Mouse (Mus musculus): ENCODE data around the gene Abhd17c. TPM values are rescaled to one million over a fixed set of nuclear protein-coding genes. Genes with fewer than 3 reads are reported as not detected.

Gene Abhd17c
- polyA plus RNA-seq, 1 experiment from 2014 or later: 53.0 TPM

DNA sequence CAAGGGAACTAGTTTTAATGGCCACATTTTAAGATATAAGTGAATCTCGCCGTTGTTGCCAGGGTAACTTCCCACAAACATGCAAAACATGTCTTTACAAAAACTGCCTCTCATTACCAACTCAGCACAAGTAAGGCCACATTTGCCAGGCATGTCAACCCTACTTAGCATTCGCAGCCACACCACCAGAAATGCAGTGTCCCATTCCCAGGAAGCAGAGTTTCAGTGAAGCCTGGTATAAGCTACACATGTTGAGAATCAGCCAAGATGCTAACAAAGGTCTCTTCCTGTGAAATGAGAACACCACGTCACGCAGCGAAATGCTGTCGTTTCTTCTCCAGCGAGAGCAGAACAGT, 38.7 kb downstream of the Abhd17c start:
- ATAC-seq (replicated peaks; ENCODE audit: insufficient number of reproducible peaks, low FRiP score, low TSS enrichment, low read depth) (no peak), DNase-seq (ENCODE audit: low spot score) (no peak)
- Histone ChIP-seq H3K9me3 (replicated peaks; ENCODE audit: control insufficient read depth, low read length) (no peaks in the 10 kb centered on the region), H3K27me3 (ENCODE audit: control insufficient read depth, insufficient read depth, low read length) (no peaks in the 10 kb centered on the region), H3K4me3 (ENCODE audit: low read depth, low read length) (no peak overlapping the region), H3K4me2 (ENCODE audit: low read depth, low read length) (no peak overlapping the region), H3K4me1 (ENCODE audit: control insufficient read depth, insufficient read depth, low read length) (no peaks in the 10 kb centered on the region), H3K36me3 (replicated peaks; ENCODE audit: control insufficient read depth, insufficient read depth, low read depth, low read length) (no peaks in the 10 kb centered on the region; the same call in 1 of the 2 replicates), H3K27ac (replicated peaks; ENCODE audit: low read depth, low read length) (no peak overlapping the region), H3K9ac (replicated peaks; ENCODE audit: low read length) (no peak overlapping the region)
- WGBS: 91% methylated on average over 8 of the region's 8 CpGs

DNA sequence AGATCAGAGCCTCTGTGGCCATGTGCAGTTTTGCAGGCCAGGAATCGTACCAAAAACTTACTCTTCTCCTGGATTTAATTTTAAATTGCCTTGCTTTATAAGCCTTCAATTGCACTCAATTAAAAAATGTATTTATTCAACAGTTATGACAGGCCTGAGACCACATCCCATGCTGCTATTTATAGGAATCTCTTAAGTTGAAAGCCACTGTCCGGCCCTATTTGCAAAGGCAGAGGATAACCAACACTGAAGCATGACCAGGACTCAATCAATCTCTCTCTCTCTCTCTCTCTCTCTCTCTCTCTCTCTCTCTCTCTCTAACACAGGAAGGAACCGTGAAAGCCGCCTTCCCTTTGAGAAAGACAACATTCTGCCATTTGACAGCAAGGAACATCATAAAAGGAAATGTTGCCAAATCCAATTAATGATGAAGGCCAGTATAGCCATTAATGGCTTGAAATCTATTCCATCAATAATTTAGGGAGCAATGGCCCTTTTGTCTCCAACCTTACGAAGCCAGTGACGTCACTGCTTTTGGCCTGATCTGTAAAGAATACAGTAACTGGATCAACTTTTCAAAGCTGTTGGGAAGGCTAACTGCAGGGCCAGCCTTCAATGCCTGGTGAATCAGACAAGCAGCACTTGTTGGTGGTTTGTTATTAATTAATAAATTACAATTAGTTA, 39.2 kb downstream of the Abhd17c start:
- no peak overlapping the region for H3K27ac ChIP-seq (replicated peaks; ENCODE audit: low read depth, low read length)
- H3K27me3 ChIP-seq (ENCODE audit: control insufficient read depth, insufficient read depth, low read length): no peaks in the 10 kb centered on the region
- no peak overlapping the region for H3K4me3 ChIP-seq (ENCODE audit: low read depth, low read length)
- no peak overlapping the region for H3K4me2 ChIP-seq (ENCODE audit: low read depth, low read length)
- no peaks in the 10 kb centered on the region; the same call in 1 of the 2 replicates for H3K36me3 ChIP-seq (replicated peaks; ENCODE audit: control insufficient read depth, insufficient read depth, low read depth, low read length)
- no peak overlapping the region for H3K9ac ChIP-seq (replicated peaks; ENCODE audit: low read length)
- no peak for DNase-seq (ENCODE audit: low spot score)
- H3K4me1 ChIP-seq (ENCODE audit: control insufficient read depth, insufficient read depth, low read length): no peaks in the 10 kb centered on the region
- H3K9me3 ChIP-seq (replicated peaks; ENCODE audit: control insufficient read depth, low read length): no peaks in the 10 kb centered on the region
- ATAC-seq (replicated peaks; ENCODE audit: insufficient number of reproducible peaks, low FRiP score, low TSS enrichment, low read depth): no peak
- 88% methylated on average over 6 of the region's 6 CpGs for WGBS

DNA sequence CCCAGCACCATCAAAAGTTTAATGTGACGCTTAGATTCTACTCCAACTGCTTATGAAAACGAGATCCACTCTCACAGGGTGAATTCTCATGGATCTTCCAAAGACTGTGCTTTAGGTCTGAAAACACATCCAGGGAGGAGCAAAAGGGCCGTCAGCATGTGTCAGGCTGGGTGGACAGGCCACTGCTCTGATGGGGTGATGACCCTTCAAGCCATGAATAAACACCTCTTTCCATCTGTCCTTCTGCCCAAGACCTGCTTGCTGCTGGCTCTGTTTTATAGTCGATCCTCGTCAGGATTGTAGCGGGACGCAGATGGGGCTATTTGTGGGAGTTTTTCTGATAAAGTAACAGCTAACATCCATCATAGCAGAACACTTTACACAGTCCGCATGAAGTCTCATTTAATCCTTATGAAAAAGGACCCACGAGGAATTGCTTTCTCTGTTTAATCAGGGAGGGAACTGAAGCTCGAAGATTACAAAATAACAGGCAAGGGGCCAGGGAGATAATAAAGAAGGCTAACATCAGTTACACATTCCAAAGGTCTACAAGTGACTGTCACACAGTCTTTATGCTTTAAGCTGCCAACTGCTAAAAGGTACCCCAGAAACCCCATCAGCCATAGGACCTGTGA, 39.9 kb downstream of the Abhd17c start:
- no peak for DNase-seq (ENCODE audit: low spot score)
- Histone ChIP-seq H3K4me2 (ENCODE audit: low read depth, low read length) (no peak overlapping the region), H3K9ac (replicated peaks; ENCODE audit: low read length) (no peak overlapping the region), H3K9me3 (replicated peaks; ENCODE audit: control insufficient read depth, low read length) (no peaks in the 10 kb centered on the region), H3K27me3 (ENCODE audit: control insufficient read depth, insufficient read depth, low read length) (no peaks in the 10 kb centered on the region), H3K27ac (replicated peaks; ENCODE audit: low read depth, low read length) (no peak overlapping the region), H3K36me3 (replicated peaks; ENCODE audit: control insufficient read depth, insufficient read depth, low read depth, low read length) (no peaks in the 10 kb centered on the region; the same call in 1 of the 2 replicates), H3K4me3 (ENCODE audit: low read depth, low read length) (no peak overlapping the region), H3K4me1 (ENCODE audit: control insufficient read depth, insufficient read depth, low read length) (no peaks in the 10 kb centered on the region)
- no peak for ATAC-seq (replicated peaks; ENCODE audit: insufficient number of reproducible peaks, low FRiP score, low TSS enrichment, low read depth)
- 85% methylated on average over 10 of the region's 10 CpGs for WGBS

DNA sequence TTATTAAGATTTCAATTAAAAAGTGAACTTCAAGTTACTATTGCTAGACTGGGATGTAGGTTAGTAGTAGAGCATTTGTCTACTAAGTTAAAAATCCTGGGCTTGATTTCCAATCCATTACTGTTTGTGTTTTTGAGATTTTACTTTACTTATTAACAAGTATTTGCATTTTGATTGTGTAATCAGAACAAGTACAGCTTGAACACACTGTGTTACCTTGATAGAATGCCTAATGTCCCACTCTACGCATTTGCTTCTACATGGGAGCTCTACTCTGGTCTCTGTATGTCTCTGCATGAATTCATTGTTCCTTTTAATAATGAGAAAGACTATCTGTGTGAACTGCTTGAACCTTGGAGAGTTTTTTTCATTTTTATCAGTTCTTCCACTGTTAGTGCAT, 44.8 kb downstream of the Abhd17c start:
- H3K36me3 ChIP-seq (replicated peaks; ENCODE audit: control insufficient read depth, insufficient read depth, low read depth, low read length): no peaks in the 10 kb centered on the region

DNA sequence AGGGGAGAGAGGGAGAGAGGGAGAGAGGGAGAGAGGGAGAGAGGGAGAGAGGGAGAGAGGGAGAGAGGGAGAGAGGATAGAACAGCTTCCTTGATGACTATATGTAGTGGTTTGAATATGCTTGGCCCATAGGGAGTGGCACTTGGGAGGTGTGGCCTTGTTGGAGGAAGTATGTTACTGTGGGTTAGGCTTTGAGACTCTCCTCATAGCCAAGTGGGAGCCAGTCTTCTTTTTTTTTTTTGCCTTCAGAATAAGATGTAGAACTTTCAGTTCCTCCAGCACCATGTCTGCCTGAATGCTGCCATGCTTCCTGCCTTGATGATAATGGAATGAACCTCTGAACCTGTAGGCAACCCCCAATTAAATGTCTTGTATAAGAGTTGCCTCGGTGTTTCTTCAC, 49.1 kb downstream of the Abhd17c start:
- no peak overlapping the region for H3K4me2 ChIP-seq (ENCODE audit: low read depth, low read length)
- no peak overlapping the region for H3K4me3 ChIP-seq (ENCODE audit: low read depth, low read length)
- no peak overlapping the region for H3K9ac ChIP-seq (replicated peaks; ENCODE audit: low read length)
- DNase-seq (ENCODE audit: low spot score) (no peak), ATAC-seq (replicated peaks; ENCODE audit: insufficient number of reproducible peaks, low FRiP score, low TSS enrichment, low read depth) (no peak)
- no peaks in the 10 kb centered on the region for H3K9me3 ChIP-seq (replicated peaks; ENCODE audit: control insufficient read depth, low read length)
- H3K27ac ChIP-seq (replicated peaks; ENCODE audit: low read depth, low read length): no peak overlapping the region
- H3K4me1 ChIP-seq (ENCODE audit: control insufficient read depth, insufficient read depth, low read length): no peaks in the 10 kb centered on the region
- no peaks in the 10 kb centered on the region for H3K36me3 ChIP-seq (replicated peaks; ENCODE audit: control insufficient read depth, insufficient read depth, low read depth, low read length)
- no peaks in the 10 kb centered on the region for H3K27me3 ChIP-seq (ENCODE audit: control insufficient read depth, insufficient read depth, low read length)
- WGBS: 88% methylated on average over 1 of the region's 1 CpGs

More for the DNA sequence above, 44.8 kb downstream of the Abhd17c start:
- Histone ChIP-seq H3K27ac (replicated peaks; ENCODE audit: low read depth, low read length) (no peak overlapping the region), H3K4me1 (ENCODE audit: control insufficient read depth, insufficient read depth, low read length) (no peaks in the 10 kb centered on the region), H3K4me3 (ENCODE audit: low read depth, low read length) (no peak overlapping the region), H3K27me3 (ENCODE audit: control insufficient read depth, insufficient read depth, low read length) (no peaks in the 10 kb centered on the region), H3K9ac (replicated peaks; ENCODE audit: low read length) (no peak overlapping the region), H3K4me2 (ENCODE audit: low read depth, low read length) (no peak overlapping the region), H3K9me3 (replicated peaks; ENCODE audit: control insufficient read depth, low read length) (no peaks in the 10 kb centered on the region)
- 98% methylated on average over 1 of the region's 1 CpGs for WGBS
- no peak for ATAC-seq (replicated peaks; ENCODE audit: insufficient number of reproducible peaks, low FRiP score, low TSS enrichment, low read depth)
- no peak for DNase-seq (ENCODE audit: low spot score)

DNA sequence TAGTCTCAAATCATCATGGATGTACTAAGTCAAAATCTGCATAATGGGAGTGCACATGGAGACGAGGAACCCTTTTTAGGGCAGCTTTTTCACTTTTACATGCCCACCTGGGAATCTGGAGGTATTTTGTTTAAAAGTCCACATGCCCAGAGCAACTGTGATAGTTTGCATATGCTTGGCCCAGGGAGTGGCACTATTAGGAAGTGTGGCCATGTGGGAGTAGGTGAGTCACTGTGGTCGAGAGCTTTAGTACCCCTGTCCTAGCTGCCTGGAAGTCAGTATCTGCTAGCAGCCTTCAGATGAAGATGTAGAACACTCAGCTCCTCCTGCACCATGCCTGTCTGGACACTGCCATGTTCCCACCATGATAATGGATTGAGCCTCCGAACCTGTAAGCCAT, 51.0 kb downstream of the Abhd17c start:
- Histone ChIP-seq H3K27ac (replicated peaks; ENCODE audit: low read depth, low read length) (no peak overlapping the region), H3K4me1 (ENCODE audit: control insufficient read depth, insufficient read depth, low read length) (no peaks in the 10 kb centered on the region), H3K36me3 (replicated peaks; ENCODE audit: control insufficient read depth, insufficient read depth, low read depth, low read length) (no peaks in the 10 kb centered on the region), H3K4me3 (ENCODE audit: low read depth, low read length) (no peak overlapping the region), H3K27me3 (ENCODE audit: control insufficient read depth, insufficient read depth, low read length) (no peaks in the 10 kb centered on the region), H3K9ac (replicated peaks; ENCODE audit: low read length) (no peak overlapping the region), H3K9me3 (replicated peaks; ENCODE audit: control insufficient read depth, low read length) (no peaks in the 10 kb centered on the region), H3K4me2 (ENCODE audit: low read depth, low read length) (no peak overlapping the region)
- no peak for DNase-seq (ENCODE audit: low spot score)
- no peak for ATAC-seq (replicated peaks; ENCODE audit: insufficient number of reproducible peaks, low FRiP score, low TSS enrichment, low read depth)
- 87% methylated on average over 3 of the region's 3 CpGs for WGBS

DNA sequence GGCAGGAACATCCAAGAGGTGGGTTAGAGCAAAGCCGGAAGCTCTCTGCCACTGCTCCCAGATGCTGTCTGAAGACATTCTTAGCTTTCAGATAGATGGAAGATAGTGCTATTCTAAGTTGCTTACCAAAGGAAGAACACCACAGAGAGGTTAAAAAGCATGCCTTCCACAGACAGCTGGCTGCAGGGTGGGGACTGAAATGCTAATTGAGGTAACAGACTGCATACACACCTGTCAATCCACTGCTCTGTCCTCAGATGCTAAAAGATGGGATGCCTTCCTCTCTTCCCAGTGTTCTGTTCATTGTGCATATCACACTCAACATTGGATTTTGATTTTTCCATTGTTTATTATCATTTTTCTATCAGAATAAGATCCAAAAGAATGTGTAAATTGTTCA, 53.6 kb downstream of the Abhd17c start:
- H3K4me2 ChIP-seq (ENCODE audit: low read depth, low read length): no peak overlapping the region
- 90% methylated on average over 1 of the region's 1 CpGs for WGBS
- H3K36me3 ChIP-seq (replicated peaks; ENCODE audit: control insufficient read depth, insufficient read depth, low read depth, low read length): no peaks in the 10 kb centered on the region
- H3K9me3 ChIP-seq (replicated peaks; ENCODE audit: control insufficient read depth, low read length): no peaks in the 10 kb centered on the region
- ATAC-seq (replicated peaks; ENCODE audit: insufficient number of reproducible peaks, low FRiP score, low TSS enrichment, low read depth) (no peak), DNase-seq (ENCODE audit: low spot score) (no peak)
- H3K27ac ChIP-seq (replicated peaks; ENCODE audit: low read depth, low read length): no peak overlapping the region
- H3K4me1 ChIP-seq (ENCODE audit: control insufficient read depth, insufficient read depth, low read length): no peaks in the 10 kb centered on the region
- H3K9ac ChIP-seq (replicated peaks; ENCODE audit: low read length): no peak overlapping the region
- H3K27me3 ChIP-seq (ENCODE audit: control insufficient read depth, insufficient read depth, low read length): no peaks in the 10 kb centered on the region
- H3K4me3 ChIP-seq (ENCODE audit: low read depth, low read length): no peak overlapping the region

DNA sequence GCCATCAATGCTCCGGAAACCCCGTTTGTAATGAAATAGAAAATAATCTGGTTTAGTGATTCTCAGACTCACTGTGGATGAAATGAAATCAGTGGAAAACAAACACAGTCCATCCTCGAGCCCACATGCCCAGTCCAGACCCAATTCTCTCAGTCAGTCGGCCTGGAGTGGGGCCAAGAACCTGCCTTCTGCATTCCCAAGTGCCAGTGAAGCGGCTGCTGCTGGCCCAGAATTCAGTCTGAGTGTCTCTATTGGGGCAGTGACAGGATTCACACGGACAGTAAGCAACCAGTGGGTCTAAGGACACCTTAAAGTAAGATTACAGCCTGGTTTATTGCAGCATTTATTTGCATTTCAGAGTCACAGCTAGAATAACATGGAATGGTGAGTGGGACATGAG, 55.2 kb downstream of the Abhd17c start:
- no peak overlapping the region for H3K4me3 ChIP-seq (ENCODE audit: low read depth, low read length)
- no peak overlapping the region for H3K4me2 ChIP-seq (ENCODE audit: low read depth, low read length)
- H3K27ac ChIP-seq (replicated peaks; ENCODE audit: low read depth, low read length): no peak overlapping the region
- WGBS: 74% methylated on average over 6 of the region's 6 CpGs
- no peak overlapping the region for H3K9ac ChIP-seq (replicated peaks; ENCODE audit: low read length)
- H3K27me3 ChIP-seq (ENCODE audit: control insufficient read depth, insufficient read depth, low read length): no peaks in the 10 kb centered on the region
- no peak for DNase-seq (ENCODE audit: low spot score)
- no peaks in the 10 kb centered on the region for H3K9me3 ChIP-seq (replicated peaks; ENCODE audit: control insufficient read depth, low read length)
- H3K4me1 ChIP-seq (ENCODE audit: control insufficient read depth, insufficient read depth, low read length): no peaks in the 10 kb centered on the region
- no peak for ATAC-seq (replicated peaks; ENCODE audit: insufficient number of reproducible peaks, low FRiP score, low TSS enrichment, low read depth)
- no peaks in the 10 kb centered on the region for H3K36me3 ChIP-seq (replicated peaks; ENCODE audit: control insufficient read depth, insufficient read depth, low read depth, low read length)
